Mouse (Mus musculus) intestine, postnatal 0 days (tissue): ENCODE results near the gene Tssk6. TPM values are rescaled to one million over a fixed set of nuclear protein-coding genes. Genes with fewer than 3 reads are reported as not detected.

Experiments
- ATAC-seq: fragments of 200-750 bp; cut with Nextera tagmentation; 2 replicates; pipeline ENCODE4 v1.8.0; 2017; ENCODE audit warnings: mild to moderate bottlenecking, moderate TSS enrichment, moderate library complexity
- H3K27ac ChIP-seq: fragments of 300-500 bp; sonication (generic); 2 replicates; pipeline ENCODE4 v1.5.1; 2014; ENCODE audit warnings: mild to moderate bottlenecking, low read depth, low read length, moderate library complexity
- H3K27me3 ChIP-seq: fragments of 300-500 bp; sonication (generic); replicated peaks from 2 replicates; pipeline ENCODE4 v1.6.1; 2014; ENCODE audit warnings: low read length, mixed read lengths; ENCODE audit not compliant: control insufficient read depth, insufficient read depth
- H3K36me3 ChIP-seq: fragments of 300-500 bp; sonication (generic); 2 replicates; pipeline ENCODE4 v1.6.1; 2014; ENCODE audit warnings: mild to moderate bottlenecking, moderate library complexity; ENCODE audit not compliant: control insufficient read depth, insufficient read depth
- H3K4me1 ChIP-seq: fragments of 300-500 bp; sonication (generic); replicated peaks from 2 replicates; pipeline ENCODE4 v1.6.1; 2014; ENCODE audit warnings: antibody characterized with exemption, low read length, mixed read lengths; ENCODE audit not compliant: control insufficient read depth, insufficient read depth
- H3K4me2 ChIP-seq: fragments of 300-500 bp; sonication (generic); replicated peaks from 2 replicates; pipeline ENCODE4 v1.6.1; 2014; ENCODE audit warnings: low read depth, mild to moderate bottlenecking, moderate library complexity
- H3K4me3 ChIP-seq: fragments of 300-500 bp; sonication (generic); 2 replicates; pipeline ENCODE4 v1.5.1; 2014; ENCODE audit warnings: low read depth, low read length
- H3K9ac ChIP-seq: fragments of 300-500 bp; sonication (generic); 2 replicates; pipeline ENCODE4 v1.6.1; 2014; ENCODE audit warnings: mild to moderate bottlenecking, low read depth, low read length
- H3K9me3 ChIP-seq: fragments of 300-500 bp; sonication (generic); 2 replicates; pipeline ENCODE4 v1.6.1; 2016; ENCODE audit warnings: mixed run types; ENCODE audit not compliant: control insufficient read depth
- CTCF ChIP-seq: sonication (generic); IDR thresholded peaks from 2 replicates; pipeline ENCODE4 v1.5.1; 2016; ENCODE audit warnings: low read depth, mild to moderate bottlenecking, control low read depth, antibody characterized with exemption, moderate library complexity
- WGBS: fragments of 180-500 bp; shearing (Covaris S2); extraction: QIAGEN DNeasy Blood & Tissue Kit; methylation state at CpG from one replicate; pipeline ENCODE4 v1.1.7; 2014; 5-methylcytosine and 5-hydroxymethylcytosine counted together
- polyA plus RNA-seq: library from polyadenylated mRNA; unstranded; fragments of >200 nt; fragmentation: Nextera tagmentation; extraction: Ambion mirVana; gene quantifications from 2 replicates; pipeline ENCODE4 v1.2.1, GENCODE M21; 2015

The Tssk6 gene
- polyA plus RNA-seq, 1 experiment from 2014 or later, result 2.3 TPM

DNA sequence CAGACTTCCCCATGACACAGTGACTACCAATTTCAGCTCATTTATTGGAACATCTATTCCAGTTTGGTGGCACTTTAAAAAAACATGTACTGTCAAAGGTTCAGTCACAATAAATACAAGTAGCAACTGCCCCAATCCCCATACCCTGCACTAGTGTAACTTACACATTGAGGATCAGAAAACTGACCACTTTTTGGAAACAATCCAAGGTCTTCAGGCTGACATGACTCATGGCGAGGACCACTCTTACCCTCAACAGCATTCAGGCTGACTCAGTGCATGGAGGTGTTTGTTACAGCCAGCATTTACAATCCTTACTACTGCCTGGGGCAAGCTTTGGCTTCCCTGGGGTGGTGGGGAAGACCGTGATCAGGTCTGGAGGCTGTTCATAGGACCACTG, 5.1 kb downstream of the Tssk6 start:
- no peak overlapping the region for H3K9ac ChIP-seq
- 93% methylated on average over 2 of the region's 2 CpGs for WGBS
- H3K36me3 ChIP-seq, result peaks cover 47% of the 10 kb centered on the region
- H3K27me3 ChIP-seq, result no peaks in the 10 kb centered on the region
- H3K4me3 ChIP-seq, result no peak overlapping the region
- no peak for ATAC-seq
- TF ChIP-seq CTCF, result no peak
- no peaks in the 10 kb centered on the region for H3K9me3 ChIP-seq
- no peaks in the 10 kb centered on the region for H3K4me1 ChIP-seq
- H3K4me2 ChIP-seq, result no peak overlapping the region
- H3K27ac ChIP-seq, result no peak overlapping the region

DNA sequence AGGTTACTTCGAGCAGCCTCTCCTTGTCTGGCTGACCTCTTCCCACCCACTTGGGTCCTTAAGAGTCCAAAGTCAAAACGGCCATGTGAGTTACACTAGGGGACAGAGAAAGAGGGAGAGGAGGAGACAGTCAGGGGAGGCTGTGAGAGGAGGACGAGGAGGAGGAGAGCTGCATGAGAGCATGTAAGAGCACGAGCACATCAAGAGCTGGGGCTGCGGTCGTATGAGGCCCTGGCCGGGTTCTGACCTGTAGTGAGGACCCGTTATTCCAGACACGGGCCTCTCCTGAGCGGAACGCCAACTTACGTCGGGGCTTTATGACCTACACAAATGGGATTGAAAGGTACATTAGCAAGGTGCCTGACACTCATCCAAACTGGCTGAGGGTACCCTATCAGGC, 9.9 kb downstream of the Tssk6 start:
- peaks cover 93% of the 10 kb centered on the region for H3K36me3 ChIP-seq
- no peak for ATAC-seq
- WGBS, result 91% methylated on average over 13 of the region's 13 CpGs
- H3K27me3 ChIP-seq, result no peaks in the 10 kb centered on the region
- H3K4me3 ChIP-seq, result no peak overlapping the region
- H3K4me1 ChIP-seq, result no peaks in the 10 kb centered on the region
- no peak overlapping the region for H3K27ac ChIP-seq
- H3K9me3 ChIP-seq, result no peaks in the 10 kb centered on the region
- H3K9ac ChIP-seq, result no peak overlapping the region
- H3K4me2 ChIP-seq, result no peak overlapping the region
- no peak for TF ChIP-seq CTCF

DNA sequence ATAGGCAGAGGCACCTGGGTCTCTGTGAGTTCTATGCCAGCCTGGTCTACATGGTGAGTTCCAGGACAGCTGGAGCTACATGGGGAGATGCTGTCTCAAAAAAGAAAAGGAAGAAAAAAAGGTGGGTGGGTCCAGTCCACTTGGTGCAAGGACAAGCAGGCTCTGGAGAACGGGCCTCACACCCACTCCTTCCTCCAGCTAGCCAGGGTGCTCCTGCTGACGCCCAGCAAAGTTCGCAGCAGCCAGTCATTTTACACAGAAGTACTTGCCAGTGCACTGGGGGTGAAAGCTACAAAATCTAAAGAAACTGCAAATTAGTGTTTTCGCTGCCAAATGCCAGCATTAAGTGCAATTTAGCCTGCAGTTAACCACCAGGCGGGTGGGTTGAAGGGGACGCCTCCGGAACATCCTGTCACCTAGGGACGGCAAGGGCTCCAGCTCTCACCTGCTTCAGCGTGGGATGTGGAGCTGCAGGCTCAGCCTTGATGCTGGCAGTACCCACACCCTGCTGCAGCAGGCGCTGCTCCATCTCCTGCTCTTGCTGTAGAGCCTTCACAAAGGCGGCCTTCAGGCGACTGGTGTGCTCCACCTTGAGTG, 10.6 kb downstream of the Tssk6 start:
- peaks cover 95% of the 10 kb centered on the region for H3K36me3 ChIP-seq
- H3K4me3 ChIP-seq, result no peak overlapping the region
- no peak overlapping the region for H3K9ac ChIP-seq
- TF ChIP-seq CTCF, result no peak
- no peak overlapping the region; the same call in 1 of the 2 replicates for H3K27ac ChIP-seq
- 87% methylated on average over 12 of the region's 12 CpGs for WGBS
- H3K4me2 ChIP-seq, result no peak overlapping the region
- ATAC-seq, result no peak
- H3K9me3 ChIP-seq, result no peaks in the 10 kb centered on the region
- no peaks in the 10 kb centered on the region for H3K27me3 ChIP-seq
- no peaks in the 10 kb centered on the region for H3K4me1 ChIP-seq

DNA sequence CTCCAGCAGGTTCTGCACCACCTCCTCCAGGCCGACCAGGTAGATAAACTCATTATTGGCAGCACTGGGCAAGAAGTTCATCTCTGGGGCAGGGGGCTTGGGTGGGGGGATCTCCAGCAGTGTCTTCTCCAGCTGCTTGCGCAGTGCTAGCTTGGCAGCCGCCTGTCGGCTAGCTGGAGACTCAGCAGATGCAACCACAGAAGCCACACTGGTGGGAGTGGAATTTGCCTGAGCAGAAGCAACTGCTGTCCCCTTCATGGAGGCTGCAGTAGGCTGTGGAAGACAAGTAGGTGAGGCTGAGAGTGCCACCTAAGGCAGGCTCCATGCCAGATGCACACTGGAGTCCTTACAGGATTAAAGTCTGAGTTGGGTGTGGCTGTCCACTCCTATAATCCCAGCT, 12.5 kb downstream of the Tssk6 start:
- no peak overlapping the region for H3K4me2 ChIP-seq
- H3K4me1 ChIP-seq, result no peaks in the 10 kb centered on the region
- H3K4me3 ChIP-seq, result no peak overlapping the region
- no peak overlapping the region for H3K27ac ChIP-seq
- H3K36me3 ChIP-seq, result peaks cover 86% of the 10 kb centered on the region
- no peaks in the 10 kb centered on the region for H3K9me3 ChIP-seq
- H3K27me3 ChIP-seq, result no peaks in the 10 kb centered on the region
- no peak for ATAC-seq
- no peak for TF ChIP-seq CTCF
- 84% methylated on average over 4 of the region's 4 CpGs for WGBS
- H3K9ac ChIP-seq, result no peak overlapping the region

DNA sequence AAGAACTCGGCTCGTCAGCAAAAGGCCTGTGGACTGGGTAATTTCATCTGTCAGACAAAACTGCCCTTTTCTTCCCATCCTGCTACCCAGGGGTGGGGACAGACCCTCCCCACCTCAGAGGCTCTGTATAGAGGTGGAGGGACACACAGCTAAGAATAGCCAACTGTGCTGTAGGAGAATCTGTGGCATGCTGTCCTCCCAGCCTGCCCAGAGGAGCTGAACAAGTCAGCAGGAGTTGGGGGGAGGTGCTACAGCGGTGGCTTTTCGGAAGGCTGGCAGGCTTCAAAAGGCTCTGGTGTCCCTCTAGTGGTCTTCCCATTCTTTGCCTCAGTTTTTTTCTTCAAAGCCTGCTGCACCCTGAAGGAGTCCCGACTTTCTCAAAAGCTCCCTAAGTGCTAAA, 13.8 kb downstream of the Tssk6 start:
- Histone ChIP-seq H3K9me3 (no peaks in the 10 kb centered on the region), H3K27me3 (no peaks in the 10 kb centered on the region), H3K27ac (no peak overlapping the region), H3K4me3 (no peak overlapping the region), H3K4me2 (no peak overlapping the region), H3K9ac (no peak overlapping the region), H3K4me1 (no peaks in the 10 kb centered on the region), H3K36me3 (peaks cover 74% of the 10 kb centered on the region)
- peak; percentile 57 for TF ChIP-seq CTCF
- no peak for ATAC-seq
- WGBS, result 41% methylated on average over 5 of the region's 5 CpGs

DNA sequence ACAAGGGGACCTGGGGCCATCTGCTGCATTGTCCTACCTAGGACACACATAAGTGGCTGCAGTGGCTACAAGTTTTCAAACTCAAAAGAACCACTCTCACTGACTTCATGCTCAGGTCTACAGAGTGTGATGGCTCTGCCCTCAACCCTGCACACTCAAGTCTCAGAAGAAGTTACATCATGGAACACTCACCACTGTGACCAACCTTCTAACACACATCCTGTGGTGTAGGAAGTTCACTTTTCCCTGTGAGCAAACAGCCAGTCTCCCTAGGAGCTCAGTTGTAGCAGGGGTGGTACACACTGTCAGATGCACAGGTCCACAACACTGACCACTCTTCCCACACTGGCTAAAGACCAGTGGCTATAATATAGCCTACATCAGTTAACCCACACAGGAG, 16.5 kb downstream of the Tssk6 start:
- H3K36me3 ChIP-seq, result peaks cover 54% of the 10 kb centered on the region
- H3K27me3 ChIP-seq, result no peaks in the 10 kb centered on the region
- H3K4me3 ChIP-seq, result no peak overlapping the region
- H3K4me2 ChIP-seq, result no peak overlapping the region
- no peak for TF ChIP-seq CTCF
- ATAC-seq, result no peak
- no peak overlapping the region for H3K9ac ChIP-seq
- H3K27ac ChIP-seq, result no peak overlapping the region
- H3K4me1 ChIP-seq, result peaks cover 3% of the 10 kb centered on the region; the same call in 1 of the 2 replicates
- no peaks in the 10 kb centered on the region for H3K9me3 ChIP-seq

DNA sequence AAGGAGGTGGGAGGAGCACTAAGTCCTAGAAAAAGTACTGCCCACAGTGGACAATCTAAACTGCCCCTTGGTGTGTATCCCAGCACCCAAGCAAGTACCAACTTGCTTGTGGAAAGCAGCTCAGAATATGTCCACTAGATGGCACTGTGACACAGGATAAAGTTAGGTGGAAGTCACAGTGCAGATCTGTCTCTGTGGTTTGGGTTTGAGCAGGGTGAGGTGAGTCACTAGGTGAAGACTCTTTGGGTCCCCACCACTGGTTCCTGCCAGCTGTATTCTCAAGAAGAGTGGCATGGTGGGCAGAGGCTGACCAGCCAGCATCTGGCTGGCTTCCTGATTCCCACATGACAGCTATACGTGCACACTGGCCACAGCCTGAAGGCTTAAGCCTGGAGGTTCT, 17.0 kb downstream of the Tssk6 start:
- no peaks in the 10 kb centered on the region for H3K9me3 ChIP-seq
- no peak for ATAC-seq
- H3K36me3 ChIP-seq, result peaks cover 53% of the 10 kb centered on the region
- WGBS, result 58% methylated on average over 1 of the region's 1 CpGs
- no peaks in the 10 kb centered on the region for H3K27me3 ChIP-seq
- peaks cover 3% of the 10 kb centered on the region; the same call in 1 of the 2 replicates for H3K4me1 ChIP-seq
- peak; percentile 94 for TF ChIP-seq CTCF
- H3K27ac ChIP-seq, result no peak overlapping the region
- no peak overlapping the region for H3K4me2 ChIP-seq
- no peak overlapping the region for H3K9ac ChIP-seq
- no peak overlapping the region for H3K4me3 ChIP-seq
